Mouse (Mus musculus) bone marrow macrophage, adult 2 months (primary cell): ENCODE data around the gene Polr2c. TPM values are rescaled to one million over a fixed set of nuclear protein-coding genes. Genes with fewer than 3 reads are reported as not detected.

Experiments
- H3K27ac ChIP-seq: 2 replicates; pipeline ENCODE4 v1.5.1; 2012; ENCODE audit warnings: low read depth, low read length; ENCODE audit not compliant: insufficient read depth
- H3K4me1 ChIP-seq: 2 replicates; pipeline ENCODE4 v1.6.1; 2012; ENCODE audit warnings: low read length; ENCODE audit not compliant: control insufficient read depth, insufficient read depth
- H3K4me3 ChIP-seq: 2 replicates; pipeline ENCODE4 v1.5.1; 2012; ENCODE audit warnings: mild to moderate bottlenecking, low read length, moderate library complexity; ENCODE audit not compliant: insufficient read depth
- CTCF ChIP-seq: IDR thresholded peaks from 2 replicates; pipeline ENCODE4 v1.5.1; 2012; ENCODE audit warnings: low read depth, mild to moderate bottlenecking, low read length, moderate library complexity
- POLR2A ChIP-seq: IDR thresholded peaks from 2 replicates; pipeline ENCODE4 v1.6.1; 2012; ENCODE audit warnings: mild to moderate bottlenecking, low read depth, low read length, borderline replicate concordance
- polyA plus RNA-seq: library from polyadenylated mRNA; stranded (reverse); fragments of >200 nt; gene quantifications from 2 replicates; pipeline ENCODE4 v1.2.4, GENCODE M21; 2012; ENCODE audit not compliant: missing spikeins, insufficient read depth, insufficient read length

Polr2c gene
- polyA plus RNA-seq, 1 experiment, result 44.9 TPM

DNA sequence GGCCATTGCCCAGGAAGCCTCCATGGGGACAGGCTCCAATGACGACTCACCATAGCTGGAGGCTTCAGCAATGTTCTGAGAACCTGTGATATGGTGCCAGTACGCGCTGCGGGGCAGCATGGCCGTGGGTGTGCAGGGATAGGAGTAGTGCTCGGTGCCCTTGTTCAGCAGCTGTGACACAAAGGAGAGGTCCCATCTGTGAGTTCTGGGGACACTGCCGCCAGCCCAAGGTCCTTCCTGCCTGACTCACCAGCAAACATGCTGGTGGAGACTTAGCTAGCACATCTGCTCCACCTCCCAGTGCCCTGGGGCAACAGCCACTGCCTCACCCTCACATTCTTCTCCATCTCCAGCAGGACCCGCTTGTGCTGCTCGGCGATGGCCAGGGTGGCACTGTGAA, 8.0 kb downstream of the Polr2c start:
- Histone ChIP-seq H3K27ac (no peak overlapping the region), H3K4me3 (no peak overlapping the region), H3K4me1 (no peaks in the 10 kb centered on the region)
- no peak for TF ChIP-seq POLR2A
- TF ChIP-seq CTCF, result no peak

DNA sequence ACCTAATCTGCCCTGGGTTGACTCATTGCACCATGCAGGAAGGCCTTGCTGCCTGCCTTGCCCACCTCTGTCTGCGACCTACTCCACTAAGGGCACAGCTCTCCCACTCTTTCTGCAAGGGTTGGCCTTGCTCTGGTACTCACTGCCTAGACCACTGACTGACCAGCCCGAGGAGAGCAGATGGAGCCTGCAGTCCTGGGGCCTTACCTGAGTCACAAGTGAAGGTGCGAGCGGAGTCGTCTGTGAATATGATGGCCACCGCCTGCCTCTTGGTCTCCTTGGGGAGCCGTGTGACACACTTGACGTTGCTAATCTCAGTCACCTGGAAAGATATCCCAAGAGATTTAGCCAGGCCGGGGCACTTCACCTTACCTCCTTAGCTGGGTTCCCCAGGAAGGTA, 9.7 kb downstream of the Polr2c start:
- H3K4me1 ChIP-seq, result 0 out of 2 replicates have a peak, but pooled peaks cover 2% of the 10 kb centered on the region

DNA sequence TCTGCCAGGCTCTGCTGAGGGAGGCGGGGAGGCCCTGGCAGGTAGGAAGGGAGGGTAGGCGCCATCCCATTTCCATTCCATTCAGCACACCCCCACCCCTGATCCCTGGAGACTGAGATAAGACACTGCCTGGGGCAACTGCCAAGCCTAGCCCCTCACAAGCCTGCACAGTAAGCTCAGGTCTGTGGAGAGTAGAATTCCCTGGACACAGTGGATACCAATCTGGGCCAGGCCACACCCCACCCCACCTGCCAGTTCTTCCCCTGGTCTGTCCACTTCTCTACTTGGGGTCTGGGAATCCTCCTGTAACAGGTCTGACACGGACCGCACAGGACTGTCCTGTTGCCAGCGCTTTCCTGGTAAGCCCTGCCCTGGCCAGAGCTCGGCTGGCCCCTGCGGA, 11.9 kb downstream of the Polr2c start:
- Histone ChIP-seq H3K27ac (no peak overlapping the region), H3K4me3 (no peak overlapping the region), H3K4me1 (0 out of 2 replicates have a peak, but pooled peaks cover 2% of the 10 kb centered on the region)
- no peak for TF ChIP-seq POLR2A
- no peak for TF ChIP-seq CTCF

More for the DNA sequence above, 9.7 kb downstream of the Polr2c start:
- Histone ChIP-seq H3K27ac (no peak overlapping the region), H3K4me3 (no peak overlapping the region)
- no peak for TF ChIP-seq CTCF
- no peak for TF ChIP-seq POLR2A

DNA sequence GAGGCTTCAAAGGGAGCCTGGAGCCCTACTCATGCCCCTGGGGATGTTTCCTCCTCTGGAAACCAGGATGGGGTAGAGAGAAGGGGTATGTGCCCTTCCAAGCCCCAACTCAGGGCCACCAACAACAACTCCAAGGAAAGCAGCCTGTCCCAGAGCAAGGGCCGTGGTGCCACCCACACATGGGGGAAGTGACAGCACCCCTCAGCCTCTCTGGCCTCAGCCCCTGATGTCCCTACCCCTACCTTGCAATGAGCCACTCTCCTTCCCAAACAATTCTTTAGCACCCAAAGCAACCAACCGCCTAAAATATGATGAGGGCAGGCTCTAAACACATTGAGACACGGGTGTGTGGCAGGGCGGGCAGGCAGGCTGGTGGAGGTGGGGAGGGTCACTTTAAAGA, 12.8 kb downstream of the Polr2c start:
- Histone ChIP-seq H3K27ac (no peak overlapping the region), H3K4me1 (0 out of 2 replicates have a peak, but pooled peaks cover 2% of the 10 kb centered on the region), H3K4me3 (no peak overlapping the region)
- TF ChIP-seq CTCF (no peak), POLR2A (no peak)

DNA sequence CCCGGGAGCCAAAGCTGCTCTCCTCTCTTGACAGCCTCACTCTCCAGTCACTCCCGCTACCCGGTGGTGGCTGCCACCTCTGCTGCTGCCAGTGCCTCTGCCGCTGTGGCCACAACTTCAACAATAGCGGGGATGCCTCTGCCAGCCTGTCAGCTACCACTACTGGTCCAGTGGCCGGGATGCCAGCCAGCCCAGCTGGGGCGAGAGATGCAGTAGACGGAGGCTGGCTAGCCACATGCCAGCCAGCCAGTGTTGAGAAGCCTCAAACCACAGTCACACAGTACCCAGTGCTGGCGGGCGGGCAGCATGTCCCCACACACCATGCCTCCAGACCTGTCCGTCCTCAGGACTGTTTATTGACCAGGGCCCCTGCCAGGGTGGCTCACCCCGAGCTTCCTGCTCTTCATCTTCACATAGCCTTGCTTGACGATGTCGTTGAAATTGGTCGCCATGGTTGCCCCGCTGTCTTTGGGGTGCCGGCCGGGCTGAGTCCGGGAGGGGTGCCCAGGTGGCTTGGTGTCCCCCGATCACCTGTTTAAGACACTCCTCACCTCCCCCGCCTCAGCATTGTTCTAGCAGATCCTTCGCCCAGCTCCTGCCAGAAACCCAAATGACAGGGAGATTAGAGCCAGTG, 13.3 kb downstream of the Polr2c start:
- Histone ChIP-seq H3K4me3 (peak overlapping the region; percentile 33), H3K27ac (no peak overlapping the region), H3K4me1 (0 out of 2 replicates have a peak, but pooled peaks cover 2% of the 10 kb centered on the region)
- TF ChIP-seq CTCF (no peak), POLR2A (no peak)

DNA sequence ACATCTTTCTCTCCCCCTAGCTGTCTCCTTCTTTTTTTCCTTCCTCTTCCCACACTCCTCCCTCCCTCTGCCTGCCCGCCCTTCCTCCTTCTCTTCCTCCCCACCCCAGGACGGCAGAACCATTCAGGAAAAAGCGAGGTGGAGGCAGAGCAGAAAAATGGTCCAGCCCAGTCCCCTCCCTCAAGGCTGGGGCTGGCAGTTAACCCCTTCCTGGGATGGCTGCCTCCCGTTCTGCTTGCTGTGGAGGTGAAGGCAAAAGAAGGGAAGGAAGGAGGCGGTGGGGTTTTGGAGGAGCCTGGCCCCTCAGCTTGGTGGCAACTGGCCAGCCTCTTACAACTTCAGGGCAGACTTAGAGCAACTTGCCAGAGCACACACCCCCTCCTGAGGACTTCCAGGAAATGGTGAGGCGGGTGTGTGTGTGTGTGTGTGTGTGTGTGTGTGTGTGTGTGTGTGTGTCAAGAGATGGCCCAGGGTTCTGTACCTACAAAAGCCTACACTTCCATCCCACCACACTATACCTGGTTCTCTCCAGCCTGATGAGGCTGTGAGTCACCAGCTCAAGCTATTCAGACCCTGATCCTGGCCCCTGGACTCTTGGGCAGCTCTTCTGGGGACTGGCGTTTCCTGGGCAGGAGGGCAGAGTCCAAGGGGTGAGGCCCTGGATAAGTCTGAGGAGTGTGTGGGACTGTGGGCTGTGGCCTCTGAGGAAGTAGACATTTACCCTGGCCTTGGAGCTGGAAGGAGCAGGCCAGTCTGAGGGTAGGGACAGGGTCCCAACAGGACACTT, 14.1 kb downstream of the Polr2c start:
- Histone ChIP-seq H3K4me3 (peak overlapping the region; percentile 33), H3K4me1 (0 out of 2 replicates have a peak, but pooled peaks cover 2% of the 10 kb centered on the region), H3K27ac (no peak overlapping the region)
- TF ChIP-seq CTCF (no peak), POLR2A (no peak)

DNA sequence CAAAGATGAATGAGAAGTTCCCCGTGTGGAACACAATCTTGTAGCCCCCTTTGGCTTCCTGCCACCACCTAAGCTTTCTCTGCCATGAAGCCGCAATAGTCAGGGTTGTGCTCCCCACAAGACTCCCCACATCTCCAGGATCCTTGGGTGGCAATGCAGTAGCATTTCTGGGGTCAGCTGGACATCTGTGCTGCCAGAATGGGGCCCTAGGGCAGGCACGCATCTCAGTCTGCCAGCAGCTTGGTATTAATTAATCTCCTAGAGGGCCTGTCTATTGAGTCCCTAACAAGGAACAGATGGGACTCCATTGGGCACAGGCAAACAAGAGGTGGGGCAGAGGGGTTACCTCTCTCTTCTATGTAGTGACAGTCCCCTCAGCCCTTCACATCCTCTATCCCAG, 14.9 kb downstream of the Polr2c start:
- Histone ChIP-seq H3K27ac (no peak overlapping the region), H3K4me1 (0 out of 2 replicates have a peak, but pooled peaks cover 7% of the 10 kb centered on the region), H3K4me3 (no peak overlapping the region)
- TF ChIP-seq POLR2A, result no peak
- no peak for TF ChIP-seq CTCF

DNA sequence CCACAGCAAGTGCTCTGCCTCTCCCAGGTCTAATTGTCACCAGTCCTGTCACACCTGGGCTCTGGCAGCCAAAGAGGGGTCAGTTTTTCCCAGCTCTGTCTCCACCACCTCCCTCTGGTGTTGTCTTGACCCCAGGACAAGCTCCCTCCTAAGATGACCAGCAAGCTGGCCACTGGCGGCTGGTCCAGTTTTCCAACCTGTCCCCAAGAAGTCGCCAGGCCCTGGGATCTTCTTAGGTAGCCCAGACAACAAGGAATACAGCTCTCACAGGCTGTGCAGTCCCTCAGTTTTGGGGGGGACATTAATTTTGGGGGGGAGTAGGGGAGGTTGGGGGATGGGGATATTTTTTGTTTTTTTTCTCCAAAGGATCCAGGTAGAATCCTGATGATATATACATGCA, 15.3 kb downstream of the Polr2c start:
- Histone ChIP-seq H3K27ac (no peak overlapping the region), H3K4me3 (no peak overlapping the region), H3K4me1 (0 out of 2 replicates have a peak, but pooled peaks cover 7% of the 10 kb centered on the region)
- TF ChIP-seq CTCF (no peak), POLR2A (no peak)

DNA sequence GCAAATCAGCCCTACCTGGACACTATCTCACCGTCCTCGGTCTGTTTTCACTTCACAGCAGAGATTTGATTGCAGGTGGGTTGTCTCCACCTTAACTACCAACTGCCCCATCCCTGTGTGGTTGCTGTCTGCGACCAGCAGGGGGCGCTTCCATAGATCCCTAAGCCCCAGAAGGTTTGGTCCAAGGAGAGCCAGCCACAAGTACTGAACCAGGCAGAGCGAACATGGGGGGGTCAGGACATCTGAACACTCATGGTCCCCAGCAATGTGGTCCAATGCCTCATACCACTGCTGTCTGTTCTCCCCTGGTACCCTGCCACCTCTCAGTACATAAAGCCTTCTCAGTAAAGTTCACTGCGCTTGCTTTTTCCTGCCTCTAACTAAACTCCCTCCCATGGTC, 17.1 kb downstream of the Polr2c start:
- 0 out of 2 replicates have a peak, but pooled peaks cover 7% of the 10 kb centered on the region for H3K4me1 ChIP-seq
- no peak overlapping the region for H3K27ac ChIP-seq
- no peak overlapping the region for H3K4me3 ChIP-seq
- TF ChIP-seq POLR2A (no peak), CTCF (peak; percentile 98)

DNA sequence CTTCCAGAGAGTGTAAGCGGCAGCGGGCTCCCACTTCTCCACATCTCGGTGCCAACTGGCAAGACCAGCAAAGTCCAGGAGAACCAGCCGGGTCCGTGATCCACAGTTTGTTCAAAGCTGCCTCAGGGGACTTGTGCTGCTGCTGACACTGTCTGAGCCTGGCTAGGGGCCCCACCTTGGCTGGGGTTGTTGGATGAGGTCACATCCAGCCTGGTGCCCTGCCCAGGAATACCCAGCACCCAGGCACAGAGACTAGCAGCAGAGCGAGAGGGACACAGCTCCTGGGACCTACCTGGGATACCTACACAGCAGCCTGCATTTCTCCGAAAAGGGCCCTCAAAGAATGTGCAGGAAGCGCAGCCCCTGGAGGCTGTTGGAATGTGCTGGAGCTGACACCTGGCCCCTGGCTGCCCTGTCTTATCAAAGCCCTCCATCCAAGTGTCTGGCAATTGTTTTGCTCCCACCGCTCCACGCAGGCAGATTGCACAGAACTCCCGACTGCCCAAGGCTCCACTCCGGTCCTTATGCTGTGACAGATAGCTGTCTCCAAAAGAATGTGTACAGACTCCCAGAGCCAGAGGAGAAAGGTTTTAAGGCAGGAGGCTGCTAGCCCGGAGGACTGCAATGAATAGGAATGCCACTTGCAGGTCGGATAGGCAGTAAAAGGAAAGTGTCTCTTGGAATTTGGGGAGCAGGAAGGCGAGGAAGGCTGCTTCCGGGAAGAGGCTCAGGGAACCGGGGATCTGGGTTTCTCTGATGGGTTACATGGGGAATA, 18.0 kb downstream of the Polr2c start:
- H3K4me3 ChIP-seq, result peak overlapping the region; percentile 57
- no peak for TF ChIP-seq CTCF
- no peak for TF ChIP-seq POLR2A
- 0 out of 2 replicates have a peak, but pooled peaks cover 7% of the 10 kb centered on the region for H3K4me1 ChIP-seq
- H3K27ac ChIP-seq, result no peak overlapping the region
